Mouse (Mus musculus) forebrain, embryonic 15.5 days (tissue): ENCODE results near the gene Wdr37. TPM values are rescaled to one million over a fixed set of nuclear protein-coding genes. Genes with fewer than 3 reads are reported as not detected.
"Not testable (repeated sequence)": the region's sequence is repeated elsewhere in the genome, so short reads cannot be mapped to it uniquely, and the experiment has no call there.

ENCODE experiments used
- ATAC-seq: fragments of 200-750 bp; cut with Nextera tagmentation; replicated peaks from 2 replicates; pipeline ENCODE4 v1.8.0; 2017; ENCODE audit warnings: mild to moderate bottlenecking, moderate TSS enrichment, moderate library complexity
- H3K27ac ChIP-seq: fragments of 300-500 bp; sonication (generic); replicated peaks from 2 replicates; pipeline ENCODE4 v1.5.1; 2015; ENCODE audit warnings: mild to moderate bottlenecking, inconsistent platforms
- H3K27me3 ChIP-seq: fragments of 300-500 bp; sonication (generic); 2 replicates; pipeline ENCODE4 v1.6.1; 2015; ENCODE audit warnings: inconsistent platforms
- H3K36me3 ChIP-seq: fragments of 300-500 bp; sonication (generic); 2 replicates; pipeline ENCODE4 v1.6.1; 2015; ENCODE audit warnings: mild to moderate bottlenecking, inconsistent platforms
- H3K4me1 ChIP-seq: fragments of 300-500 bp; sonication (generic); 2 replicates; pipeline ENCODE4 v1.6.1; 2015; ENCODE audit warnings: inconsistent platforms
- H3K4me2 ChIP-seq: fragments of 300-500 bp; sonication (generic); replicated peaks from 2 replicates; pipeline ENCODE4 v1.6.1; 2015; ENCODE audit warnings: mild to moderate bottlenecking, inconsistent platforms
- H3K4me3 ChIP-seq: fragments of 300-500 bp; sonication (generic); 2 replicates; pipeline ENCODE4 v1.5.1; 2015; ENCODE audit warnings: mild to moderate bottlenecking, inconsistent platforms
- H3K9ac ChIP-seq: fragments of 300-500 bp; sonication (generic); replicated peaks from 2 replicates; pipeline ENCODE4 v1.6.1; 2015; ENCODE audit warnings: mild to moderate bottlenecking, inconsistent platforms
- H3K9me3 ChIP-seq: fragments of 300-500 bp; sonication (generic); 2 replicates; pipeline ENCODE4 v1.6.1; 2016; ENCODE audit warnings: inconsistent platforms
- WGBS: fragments of 180-500 bp; shearing (Covaris S2); methylation state at CpG from one replicate; pipeline ENCODE4 v1.1.7; 2015; ENCODE audit warnings: mixed read lengths; 5-methylcytosine and 5-hydroxymethylcytosine counted together
- polyA plus RNA-seq: library from polyadenylated mRNA; unstranded; fragments of >200 nt; fragmentation: Nextera tagmentation; extraction: Ambion mirVana; gene quantifications from 2 replicates; pipeline ENCODE4 v1.2.1, GENCODE M21; 2015

The Wdr37 gene
- polyA plus RNA-seq, result 42.8 and 45.5 TPM in 2 replicates

GRCm38 (mm10) chr13:8871314-8871962, at the start of gene Wdr37:
TSS of gene Wdr37 (minus strand) at chr13:8871909.
- Histone ChIP-seq H3K4me1 (peaks cover 20% of the 10 kb centered on the region), H3K4me2 (peak within 1 kb of the TSS; percentile 70), H3K36me3 (no peaks in the 10 kb centered on the region), H3K9me3 (no peaks in the 10 kb centered on the region), H3K9ac (peak within 1 kb of the TSS; percentile 69), H3K4me3 (peak within 1 kb of the TSS; percentile 62), H3K27me3 (no peaks in the 10 kb centered on the region), H3K27ac (peak within 1 kb of the TSS; percentile 96)
- ATAC-seq, result peak; percentile 55
- WGBS, result 1% methylated on average over 18 of the region's 18 CpGs

GRCm38 (mm10) chr13:8913890-8914289, 42.2 kb upstream of the Wdr37 start:
- not testable (repeated sequence) for ATAC-seq, H3K27me3 ChIP-seq, H3K4me1 ChIP-seq, H3K9me3 ChIP-seq, H3K27ac ChIP-seq, H3K4me2 ChIP-seq, H3K9ac ChIP-seq, H3K4me3 ChIP-seq, H3K36me3 ChIP-seq
- WGBS, result 89% methylated on average over 8 of the region's 8 CpGs

- not testable (repeated sequence) for H3K4me2 ChIP-seq, H3K4me1 ChIP-seq, H3K36me3 ChIP-seq, H3K27me3 ChIP-seq, ATAC-seq, H3K9me3 ChIP-seq, H3K9ac ChIP-seq, H3K4me3 ChIP-seq, H3K27ac ChIP-seq
- whole genome bisulfite sequencing, result 92% methylated on average over 2 of the region's 2 CpGs
Observed at GRCm38 (mm10) chr13:8905986-8906385, 34.3 kb upstream of the Wdr37 start.

GRCm38 (mm10) chr13:8888603-8889002, 16.9 kb upstream of the Wdr37 start:
- H3K27me3 ChIP-seq, result no peaks in the 10 kb centered on the region
- no peaks in the 10 kb centered on the region for H3K9me3 ChIP-seq
- no peak overlapping the region for H3K4me2 ChIP-seq
- H3K36me3 ChIP-seq, result peaks cover 25% of the 10 kb centered on the region
- peaks cover 32% of the 10 kb centered on the region for H3K4me1 ChIP-seq
- H3K27ac ChIP-seq, result no peak overlapping the region
- 100% methylated on average over 1 of the region's 1 CpGs for WGBS
- H3K4me3 ChIP-seq, result no peak overlapping the region
- H3K9ac ChIP-seq, result no peak overlapping the region
- no peak for ATAC-seq

GRCm38 (mm10) chr13:8886185-8886560, 14.5 kb upstream of the Wdr37 start:
- H3K27me3 ChIP-seq, result no peaks in the 10 kb centered on the region
- peak overlapping the region; percentile 47 for H3K4me2 ChIP-seq
- H3K9ac ChIP-seq, result peak overlapping the region; percentile 65
- peak overlapping the region; percentile 80 for H3K4me3 ChIP-seq
- ATAC-seq, result no peak
- WGBS, result 1% methylated on average over 9 of the region's 9 CpGs
- H3K4me1 ChIP-seq, result peaks cover 32% of the 10 kb centered on the region
- H3K9me3 ChIP-seq, result no peaks in the 10 kb centered on the region
- peaks cover 20% of the 10 kb centered on the region for H3K36me3 ChIP-seq
- H3K27ac ChIP-seq, result peak overlapping the region; percentile 97

- Histone ChIP-seq H3K4me3 (peak within 1 kb of the TSS; percentile 80), H3K4me2 (peak within 1 kb of the TSS; percentile 50), H3K36me3 (peaks cover 20% of the 10 kb centered on the region), H3K27ac (peak within 1 kb of the TSS; percentile 97), H3K9ac (peak within 1 kb of the TSS; percentile 65), H3K27me3 (no peaks in the 10 kb centered on the region), H3K9me3 (no peaks in the 10 kb centered on the region), H3K4me1 (peaks cover 32% of the 10 kb centered on the region)
- WGBS, result under 1% methylated on average over 46 of the region's 46 CpGs
- ATAC-seq, result peak; percentile 99
Observed at GRCm38 (mm10) chr13:8885445-8886184, 13.9 kb upstream of the Wdr37 start, which contains the start of gene Idi1. TSS of gene Idi1 (plus strand) at chr13:8885501.

- ATAC-seq, result not testable (repeated sequence)
Observed at GRCm38 (mm10) chr13:8883870-8884269, 12.2 kb upstream of the Wdr37 start.

GRCm38 (mm10) chr13:8881611-8882010, 9.9 kb upstream of the Wdr37 start:
- no peak overlapping the region for H3K27ac ChIP-seq
- no peak overlapping the region for H3K9ac ChIP-seq
- no peaks in the 10 kb centered on the region for H3K27me3 ChIP-seq
- H3K4me1 ChIP-seq, result peaks cover 10% of the 10 kb centered on the region
- H3K4me2 ChIP-seq, result no peak overlapping the region
- no peaks in the 10 kb centered on the region for H3K9me3 ChIP-seq
- no peak overlapping the region for H3K4me3 ChIP-seq
- 68% methylated on average over 3 of the region's 3 CpGs for WGBS
- no peak for ATAC-seq
- no peaks in the 10 kb centered on the region for H3K36me3 ChIP-seq

More at GRCm38 (mm10) chr13:8883870-8884269, 12.2 kb upstream of the Wdr37 start:
- 87% methylated on average over 5 of the region's 5 CpGs for WGBS
- H3K4me3 ChIP-seq, H3K9me3 ChIP-seq, H3K4me2 ChIP-seq, H3K9ac ChIP-seq, H3K27ac ChIP-seq, H3K27me3 ChIP-seq: not testable (repeated sequence)
- Histone ChIP-seq H3K4me1 (peaks cover 30% of the 10 kb centered on the region), H3K36me3 (peaks cover 11% of the 10 kb centered on the region)

GRCm38 (mm10) chr13:8873776-8874175, 2.1 kb upstream of the Wdr37 start:
- 95% methylated on average over 1 of the region's 1 CpGs for WGBS
- Histone ChIP-seq H3K9me3 (no peaks in the 10 kb centered on the region), H3K36me3 (no peaks in the 10 kb centered on the region), H3K4me3 (no peak overlapping the region), H3K9ac (no peak overlapping the region), H3K27me3 (no peaks in the 10 kb centered on the region), H3K4me2 (no peak overlapping the region), H3K4me1 (peaks cover 18% of the 10 kb centered on the region), H3K27ac (no peak overlapping the region)
- ATAC-seq, result no peak

- Histone ChIP-seq H3K4me3 (peak overlapping the region; percentile 62), H3K27me3 (no peaks in the 10 kb centered on the region), H3K9ac (peak overlapping the region; percentile 69), H3K27ac (peak overlapping the region; percentile 96), H3K4me1 (peaks cover 20% of the 10 kb centered on the region), H3K4me2 (peak overlapping the region; percentile 70), H3K36me3 (no peaks in the 10 kb centered on the region), H3K9me3 (no peaks in the 10 kb centered on the region)
- peak; percentile 92 for ATAC-seq
- WGBS, result under 1% methylated on average over 57 of the region's 57 CpGs
Observed at GRCm38 (mm10) chr13:8870510-8871313, 997 bp downstream of the Wdr37 start.

GRCm38 (mm10) chr13:8870160-8870509, 1.6 kb downstream of the Wdr37 start:
- peaks cover 20% of the 10 kb centered on the region for H3K4me1 ChIP-seq
- WGBS, result 5% methylated on average over 9 of the region's 9 CpGs
- H3K36me3 ChIP-seq, result no peaks in the 10 kb centered on the region
- peak overlapping the region; percentile 70 for H3K4me2 ChIP-seq
- ATAC-seq, result no peak
- peak overlapping the region; percentile 62 for H3K4me3 ChIP-seq
- H3K27me3 ChIP-seq, result no peaks in the 10 kb centered on the region
- peak overlapping the region; percentile 69 for H3K9ac ChIP-seq
- H3K9me3 ChIP-seq, result no peaks in the 10 kb centered on the region
- peak overlapping the region; percentile 96 for H3K27ac ChIP-seq
